ENCODE assay signal across 10 mouse cellular contexts in the genomic region with DNA sequence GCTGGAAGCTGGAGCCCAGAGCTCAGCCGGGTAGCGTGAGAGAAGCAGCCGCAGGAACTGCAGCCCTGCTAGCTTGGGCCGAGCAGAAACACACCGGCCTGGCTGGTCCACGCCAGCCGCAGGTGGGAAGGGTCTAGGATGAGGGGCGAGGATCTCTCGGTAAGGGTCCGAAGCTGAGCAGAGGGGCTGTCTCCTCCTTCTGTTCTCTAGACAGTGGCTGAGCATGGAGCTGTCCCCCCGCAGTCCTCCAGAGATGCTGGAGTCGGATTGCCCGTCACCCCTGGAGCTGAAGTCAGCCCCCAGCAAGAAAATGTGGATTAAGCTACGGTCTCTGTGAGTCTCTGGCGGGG. TPM values are rescaled to one million over a fixed set of nuclear protein-coding genes. Genes with fewer than 3 reads are reported as not detected.
A peak's percentile ranks its signal among the peaks of the same experiment; 100 is the strongest.
DNase-seq lines count a peak whose midpoint lies in the region; ATAC-seq lines count a peak whose summit lies in the region.
"Had no signal": no experiment of that assay in that cellular context is flagged by ENCODE, and none has a peak within 500 bp of the region (broad histone marks: within the 10 kb centered on the region; RNA-seq: fewer than 3 reads in every experiment).

No protein-coding gene starts in this region.

- H3K4me2 ChIP-seq in kidney, embryonic 15.5 days: peak overlapping the region; percentile 98
- H3K4me2 ChIP-seq in embryonic facial prominence, embryonic 11.5 days (ENCODE audit: low read depth, low read length): peak overlapping the region; percentile 99
- peak overlapping the region; percentile 81 for H3K4me2 ChIP-seq in hindbrain, embryonic 14.5 days (replicated peaks)
- peak overlapping the region; percentile 84 for H3K4me2 ChIP-seq in midbrain, embryonic 15.5 days

- H3K27me3 ChIP-seq in kidney, embryonic 15.5 days: peaks cover 59% of the 10 kb centered on the region
- peaks cover 10% of the 10 kb centered on the region for H3K27me3 ChIP-seq in embryonic facial prominence, embryonic 11.5 days (ENCODE audit: control insufficient read depth, insufficient read depth, low read length)
- H3K27me3 ChIP-seq in hindbrain, embryonic 14.5 days (ENCODE audit: control insufficient read depth, insufficient read depth, low read length): no peaks in the 10 kb centered on the region
- H3K27me3 ChIP-seq in midbrain, embryonic 15.5 days (replicated peaks): no peaks in the 10 kb centered on the region

- 0 out of 2 replicates have a peak overlapping the region, but pooled peaks have one; percentile 52 for H3K27ac ChIP-seq in kidney, embryonic 15.5 days
- H3K27ac ChIP-seq in embryonic facial prominence, embryonic 11.5 days (replicated peaks; ENCODE audit: low read depth, low read length): no peak overlapping the region
- peak overlapping the region; percentile 66 for H3K27ac ChIP-seq in hindbrain, embryonic 14.5 days
- peak overlapping the region; percentile 84 for H3K27ac ChIP-seq in midbrain, embryonic 15.5 days

- H3K4me1 ChIP-seq in kidney, embryonic 15.5 days: peaks cover 22% of the 10 kb centered on the region
- H3K4me1 ChIP-seq in embryonic facial prominence, embryonic 11.5 days (ENCODE audit: control insufficient read depth, insufficient read depth, low read length): no peaks in the 10 kb centered on the region; the same call in 1 of the 2 replicates
- peaks cover 45% of the 10 kb centered on the region for H3K4me1 ChIP-seq in hindbrain, embryonic 14.5 days (replicated peaks; ENCODE audit: control insufficient read depth, insufficient read depth, low read length)
- peaks cover 44% of the 10 kb centered on the region for H3K4me1 ChIP-seq in midbrain, embryonic 15.5 days

- peak overlapping the region; percentile 61 for H3K4me3 ChIP-seq in kidney, embryonic 15.5 days (replicated peaks)
- H3K4me3 ChIP-seq in embryonic facial prominence, embryonic 11.5 days (ENCODE audit: low read depth, low read length): peak overlapping the region; percentile 61
- H3K4me3 ChIP-seq in hindbrain, embryonic 14.5 days (replicated peaks; ENCODE audit: low read length): peak overlapping the region; percentile 59
- H3K4me3 ChIP-seq in midbrain, embryonic 15.5 days: peak overlapping the region; percentile 74
- H3K4me3 ChIP-seq: erythroblast, embryonic 14.5 days had no signal

- H3K36me3 ChIP-seq in kidney, embryonic 15.5 days: no peaks in the 10 kb centered on the region
- no peaks in the 10 kb centered on the region for H3K36me3 ChIP-seq in embryonic facial prominence, embryonic 11.5 days (replicated peaks; ENCODE audit: control insufficient read depth, insufficient read depth, low read depth, low read length)
- no peaks in the 10 kb centered on the region for H3K36me3 ChIP-seq in hindbrain, embryonic 14.5 days (replicated peaks; ENCODE audit: control insufficient read depth, insufficient read depth)
- no peaks in the 10 kb centered on the region for H3K36me3 ChIP-seq in midbrain, embryonic 15.5 days (replicated peaks)

- ATAC-seq in kidney, embryonic 15.5 days (replicated peaks; ENCODE audit: low FRiP score): peak; percentile 61; the same call in 1 of the 2 replicates
- ATAC-seq in embryonic facial prominence, embryonic 11.5 days (replicated peaks; ENCODE audit: insufficient number of reproducible peaks, low FRiP score, low TSS enrichment, low read depth): peak; percentile 70
- ATAC-seq in hindbrain, embryonic 14.5 days (ENCODE audit: low FRiP score): peak; percentile 64
- peak; percentile 82 for ATAC-seq in midbrain, embryonic 15.5 days (replicated peaks)

- no peaks in the 10 kb centered on the region for H3K9me3 ChIP-seq in kidney, embryonic 15.5 days (replicated peaks)
- no peaks in the 10 kb centered on the region for H3K9me3 ChIP-seq in embryonic facial prominence, embryonic 11.5 days (replicated peaks; ENCODE audit: control insufficient read depth, low read length)
- H3K9me3 ChIP-seq in hindbrain, embryonic 14.5 days (ENCODE audit: control insufficient read depth, low read length): no peaks in the 10 kb centered on the region
- H3K9me3 ChIP-seq in midbrain, embryonic 15.5 days: no peaks in the 10 kb centered on the region

- under 1% methylated on average over 15 of the region's 15 CpGs for WGBS in kidney, embryonic 15.5 days
- 0% methylated on average over 14 of the region's 15 CpGs for WGBS in embryonic facial prominence, embryonic 11.5 days
- 0% methylated on average over 15 of the region's 15 CpGs for WGBS in hindbrain, embryonic 14.5 days
- WGBS in midbrain, embryonic 15.5 days: 0% methylated on average over 15 of the region's 15 CpGs

- DNase-seq in kidney, adult 11 months: no peak
- DNase-seq in embryonic facial prominence, embryonic 11.5 days (ENCODE audit: low spot score): no peak
- DNase-seq in hindbrain, embryonic 14.5 days (ENCODE audit: low spot score): no peak
- no peak for DNase-seq in adrenal gland, adult 8-10 months
- DNase-seq in left cerebral cortex, adult 8-10 months (ENCODE audit: low spot score in 2 of 2): no peak
- no peak for DNase-seq in thymus, postnatal 0 days (ENCODE audit: low spot score)

- H3K9ac ChIP-seq in kidney, embryonic 15.5 days: peak overlapping the region; percentile 52
- H3K9ac ChIP-seq in embryonic facial prominence, embryonic 11.5 days (replicated peaks; ENCODE audit: low read length): peak overlapping the region; percentile 58
- peak overlapping the region; percentile 74 for H3K9ac ChIP-seq in hindbrain, embryonic 14.5 days
- peak overlapping the region; percentile 62 for H3K9ac ChIP-seq in midbrain, embryonic 15.5 days

RNA-seq across cellular contexts. Expression of a gene that starts 0.4 kb away (rescaled TPM):
- 4.3 and 4.8 TPM in 2 replicates for polyA plus RNA-seq in kidney, embryonic 15.5 days (2015; fragmentation: Nextera tagmentation; extraction: Ambion mirVana)
- 6.6 and 8.4 TPM in 2 replicates for polyA plus RNA-seq in embryonic facial prominence, embryonic 11.5 days (2014; fragmentation: Nextera tagmentation; extraction: Ambion mirVana)
- polyA plus RNA-seq in hindbrain, embryonic 14.5 days (2014; fragmentation: Nextera tagmentation; extraction: Ambion mirVana): 88.9 and 90.0 TPM in 2 replicates
- 87.2 and 87.4 TPM in 2 replicates for polyA plus RNA-seq in midbrain, embryonic 15.5 days (2015; fragmentation: Nextera tagmentation; extraction: Ambion mirVana)
- total RNA-seq in adrenal gland, adult 8-10 months (2022): 10 to 100 TPM in 2 of 4 experiments, 1 to 10 TPM in 2; 6.0 to 15.8 (median 10.5) TPM
- 100 to 1,000 TPM; 284 to 347 (median 325) TPM for total RNA-seq in left cerebral cortex, adult 8-10 months (2022)
- 2.6 and 3.6 TPM in 2 replicates for polyA plus RNA-seq in thymus, postnatal 0 days (2015; fragmentation: Nextera tagmentation; extraction: Ambion mirVana)

RNA-seq across cellular contexts. Expression of a gene that starts 34.6 kb away (rescaled TPM):
- polyA plus RNA-seq in kidney, embryonic 15.5 days (2015; fragmentation: Nextera tagmentation; extraction: Ambion mirVana): 18.9 and 21.5 TPM in 2 replicates
- polyA plus RNA-seq in embryonic facial prominence, embryonic 11.5 days (2014; fragmentation: Nextera tagmentation; extraction: Ambion mirVana): 17.6 and 21.6 TPM in 2 replicates
- 124 and 125 TPM in 2 replicates for polyA plus RNA-seq in hindbrain, embryonic 14.5 days (2014; fragmentation: Nextera tagmentation; extraction: Ambion mirVana)
- polyA plus RNA-seq in midbrain, embryonic 15.5 days (2015; fragmentation: Nextera tagmentation; extraction: Ambion mirVana): 135 and 139 TPM in 2 replicates
- total RNA-seq in adrenal gland, adult 8-10 months (2022): 10 to 100 TPM in 3 of 4 experiments, 1 to 10 TPM in 1; 5.1 to 14.2 (median 12.8) TPM
- 100 to 1,000 TPM; 127 to 151 (median 142) TPM for total RNA-seq in left cerebral cortex, adult 8-10 months (2022)
- 1.7 and 2.0 TPM in 2 replicates for polyA plus RNA-seq in thymus, postnatal 0 days (2015; fragmentation: Nextera tagmentation; extraction: Ambion mirVana)
- total RNA-seq: megakaryocyte-erythroid progenitor cell, adult 5-6 weeks had no signal
- polyA plus RNA-seq: erythroblast, embryonic 14.5 days had no signal

RNA-seq across cellular contexts. Expression of a gene that starts 49.6 kb away (rescaled TPM):
- 1.7 and 1.9 TPM in 2 replicates for polyA plus RNA-seq in kidney, embryonic 15.5 days (2015; fragmentation: Nextera tagmentation; extraction: Ambion mirVana)
- 2.0 and 2.1 TPM in 2 replicates for polyA plus RNA-seq in embryonic facial prominence, embryonic 11.5 days (2014; fragmentation: Nextera tagmentation; extraction: Ambion mirVana)
- 2.0 and 2.2 TPM in 2 replicates for polyA plus RNA-seq in hindbrain, embryonic 14.5 days (2014; fragmentation: Nextera tagmentation; extraction: Ambion mirVana)
- 1.8 and 1.9 TPM in 2 replicates for polyA plus RNA-seq in midbrain, embryonic 15.5 days (2015; fragmentation: Nextera tagmentation; extraction: Ambion mirVana)
- 10 to 100 TPM in 2 of 4 experiments, 1 to 10 TPM in 2; 4.8 to 13.3 (median 8.7) TPM for total RNA-seq in adrenal gland, adult 8-10 months (2022)
- 10 to 100 TPM in 2 of 4 experiments, 1 to 10 TPM in 2; 8.7 to 19.2 (median 13.3) TPM for total RNA-seq in left cerebral cortex, adult 8-10 months (2022)
- 55.5 and 57.3 TPM in 2 replicates for polyA plus RNA-seq in thymus, postnatal 0 days (2015; fragmentation: Nextera tagmentation; extraction: Ambion mirVana)

RNA-seq across cellular contexts. Expression of a gene that starts 55.0 kb away (rescaled TPM):
- not detected in 2 replicates for polyA plus RNA-seq in kidney, embryonic 15.5 days (2015; fragmentation: Nextera tagmentation; extraction: Ambion mirVana)
- not detected in 2 replicates for polyA plus RNA-seq in embryonic facial prominence, embryonic 11.5 days (2014; fragmentation: Nextera tagmentation; extraction: Ambion mirVana)
- polyA plus RNA-seq in hindbrain, embryonic 14.5 days (2014; fragmentation: Nextera tagmentation; extraction: Ambion mirVana): not detected in 2 replicates
- not detected in 2 replicates for polyA plus RNA-seq in midbrain, embryonic 15.5 days (2015; fragmentation: Nextera tagmentation; extraction: Ambion mirVana)
- total RNA-seq in adrenal gland, adult 8-10 months (2022): not detected
- total RNA-seq in left cerebral cortex, adult 8-10 months (2022): not detected
- polyA plus RNA-seq in thymus, postnatal 0 days (2015; fragmentation: Nextera tagmentation; extraction: Ambion mirVana): 0.20 and 0.49 TPM in 2 replicates
- total RNA-seq: megakaryocyte-erythroid progenitor cell, adult 5-6 weeks had no signal
- polyA plus RNA-seq: erythroblast, embryonic 14.5 days had no signal

Comparison
In these comparisons a context has a peak if more than half of its experiments do, and no peak if none do; other contexts are left out.
1. RNA of a gene that starts 49.6 kb away (polyA plus RNA-seq): 55.5 to 57.3 TPM in thymus, postnatal 0 days; 2.0 to 2.1 TPM in embryonic facial prominence, embryonic 11.5 days, 2.0 to 2.2 TPM in hindbrain, embryonic 14.5 days, 1.7 to 1.9 TPM in kidney, embryonic 15.5 days and 1.8 to 1.9 TPM in midbrain, embryonic 15.5 days; every median in the first group is over 10 times any median in the second.
2. Peak in every context shown above with its lines, with median percentiles within 50 percentile points of each other: ATAC-seq, H3K4me2 ChIP-seq, H3K4me3 ChIP-seq and H3K9ac ChIP-seq.